Mouse (Mus musculus) liver, embryonic 15.5 days (tissue): ENCODE results near the gene Atp6v1d. TPM values are rescaled to one million over a fixed set of nuclear protein-coding genes. Genes with fewer than 3 reads are reported as not detected.

Experiments
- ATAC-seq: fragments of 200-750 bp; cut with Nextera tagmentation; 2 replicates; pipeline ENCODE4 v1.8.0; 2017; ENCODE audit warnings: moderate number of reproducible peaks, mild to moderate bottlenecking, moderate library complexity; ENCODE audit not compliant: insufficient read depth
- H3K27ac ChIP-seq: fragments of 300-500 bp; sonication (generic); replicated peaks from 2 replicates; pipeline ENCODE4 v1.5.1; 2015; ENCODE audit warnings: mild to moderate bottlenecking, inconsistent platforms
- H3K27me3 ChIP-seq: fragments of 300-500 bp; sonication (generic); 2 replicates; pipeline ENCODE4 v1.6.1; 2015; ENCODE audit warnings: mild to moderate bottlenecking, inconsistent platforms
- H3K36me3 ChIP-seq: fragments of 300-500 bp; sonication (generic); replicated peaks from 2 replicates; pipeline ENCODE4 v1.6.1; 2015; ENCODE audit warnings: moderate library complexity, mild to moderate bottlenecking, inconsistent platforms
- H3K4me1 ChIP-seq: fragments of 300-500 bp; sonication (generic); replicated peaks from 2 replicates; pipeline ENCODE4 v1.6.1; 2015; ENCODE audit warnings: inconsistent platforms
- H3K4me2 ChIP-seq: fragments of 300-500 bp; sonication (generic); 2 replicates; pipeline ENCODE4 v1.6.1; 2015; ENCODE audit warnings: moderate library complexity, mild to moderate bottlenecking, inconsistent platforms
- H3K4me3 ChIP-seq: fragments of 300-500 bp; sonication (generic); replicated peaks from 2 replicates; pipeline ENCODE4 v1.5.1; 2015; ENCODE audit warnings: mild to moderate bottlenecking, inconsistent platforms
- H3K9ac ChIP-seq: fragments of 300-500 bp; sonication (generic); 2 replicates; pipeline ENCODE4 v1.6.1; 2015; ENCODE audit warnings: moderate library complexity, mild to moderate bottlenecking, inconsistent platforms
- H3K9me3 ChIP-seq: fragments of 300-500 bp; sonication (generic); replicated peaks from 2 replicates; pipeline ENCODE4 v1.6.1; 2016; ENCODE audit warnings: inconsistent platforms
- WGBS: fragments of 180-500 bp; shearing (Covaris S2); methylation state at CpG from one replicate; pipeline ENCODE4 v1.1.7; 2015; ENCODE audit warnings: mixed read lengths; ENCODE audit not compliant: insufficient replicate concordance; 5-methylcytosine and 5-hydroxymethylcytosine counted together
- polyA plus RNA-seq: library from polyadenylated mRNA; unstranded; fragments of >200 nt; fragmentation: Nextera tagmentation; extraction: Ambion mirVana; gene quantifications from 2 replicates; pipeline ENCODE4 v1.2.1, GENCODE M21; 2015

Atp6v1d gene
- polyA plus RNA-seq, 1 experiment from 2014 or later: 23.8 TPM

GRCm38 (mm10) chr12:78874581-78874980 is 13.1 kb upstream of the Atp6v1d start:
- ATAC-seq: no peak
- H3K4me1 ChIP-seq: no peaks in the 10 kb centered on the region
- H3K4me3 ChIP-seq: no peak overlapping the region
- no peaks in the 10 kb centered on the region for H3K27me3 ChIP-seq
- H3K27ac ChIP-seq: no peak overlapping the region
- no peaks in the 10 kb centered on the region for H3K9me3 ChIP-seq
- peaks cover 70% of the 10 kb centered on the region for H3K36me3 ChIP-seq
- no peak overlapping the region for H3K4me2 ChIP-seq
- WGBS: 84% methylated on average over 3 of the region's 3 CpGs
- H3K9ac ChIP-seq: no peak overlapping the region

GRCm38 (mm10) chr12:78868115-78868514 is 6.7 kb upstream of the Atp6v1d start:
- H3K9me3 ChIP-seq: no peaks in the 10 kb centered on the region
- no peaks in the 10 kb centered on the region for H3K27me3 ChIP-seq
- no peak for ATAC-seq
- no peak overlapping the region for H3K9ac ChIP-seq
- peaks cover 16% of the 10 kb centered on the region for H3K4me1 ChIP-seq
- WGBS: 56% methylated on average over 1 of the region's 1 CpGs
- peaks cover 53% of the 10 kb centered on the region for H3K36me3 ChIP-seq
- H3K4me2 ChIP-seq: no peak overlapping the region
- no peak overlapping the region for H3K27ac ChIP-seq
- no peak overlapping the region for H3K4me3 ChIP-seq

- ATAC-seq: no peak
- H3K27me3 ChIP-seq: no peaks in the 10 kb centered on the region
- no peak overlapping the region for H3K4me3 ChIP-seq
- peak overlapping the region; percentile 66; the same call in 1 of the 2 replicates for H3K4me2 ChIP-seq
- H3K36me3 ChIP-seq: peaks cover 39% of the 10 kb centered on the region
- no peak overlapping the region for H3K27ac ChIP-seq
- no peak overlapping the region for H3K9ac ChIP-seq
- WGBS: 91% methylated on average over 1 of the region's 1 CpGs
- no peaks in the 10 kb centered on the region for H3K9me3 ChIP-seq
- H3K4me1 ChIP-seq: peaks cover 27% of the 10 kb centered on the region
Observed at GRCm38 (mm10) chr12:78865434-78865833, 4.0 kb upstream of the Atp6v1d start.

GRCm38 (mm10) chr12:78862254-78862730 is 854 bp upstream of the Atp6v1d start:
- Histone ChIP-seq H3K4me3 (peak overlapping the region; percentile 92), H3K4me2 (peak overlapping the region; percentile 81), H3K9ac (peak overlapping the region; percentile 87), H3K4me1 (peaks cover 41% of the 10 kb centered on the region), H3K27ac (peak overlapping the region; percentile 92), H3K9me3 (no peaks in the 10 kb centered on the region), H3K27me3 (no peaks in the 10 kb centered on the region), H3K36me3 (peaks cover 14% of the 10 kb centered on the region)
- WGBS: under 1% methylated on average over 22 of the region's 22 CpGs
- peak; percentile 33 for ATAC-seq

GRCm38 (mm10) chr12:78860921-78861495 is 430 bp downstream of the Atp6v1d start:
- no peak; the same call in 1 of the 2 replicates for ATAC-seq
- Histone ChIP-seq H3K27ac (peak overlapping the region; percentile 92), H3K9ac (peak overlapping the region; percentile 87), H3K4me2 (peak overlapping the region; percentile 81), H3K4me3 (peak overlapping the region; percentile 92), H3K27me3 (no peaks in the 10 kb centered on the region), H3K4me1 (peaks cover 41% of the 10 kb centered on the region), H3K9me3 (no peaks in the 10 kb centered on the region), H3K36me3 (peaks cover 16% of the 10 kb centered on the region)
- under 1% methylated on average over 30 of the region's 30 CpGs for WGBS

GRCm38 (mm10) chr12:78848246-78848645 is 13.2 kb downstream of the Atp6v1d start:
- Histone ChIP-seq H3K27ac (no peak overlapping the region), H3K9ac (no peak overlapping the region), H3K4me2 (no peak overlapping the region), H3K4me1 (no peaks in the 10 kb centered on the region), H3K36me3 (peaks cover 60% of the 10 kb centered on the region), H3K9me3 (no peaks in the 10 kb centered on the region), H3K27me3 (no peaks in the 10 kb centered on the region), H3K4me3 (no peak overlapping the region)
- no peak for ATAC-seq
- WGBS: 85% methylated on average over 4 of the region's 4 CpGs

- no peaks in the 10 kb centered on the region for H3K27me3 ChIP-seq
- no peak overlapping the region for H3K4me2 ChIP-seq
- peaks cover 67% of the 10 kb centered on the region for H3K36me3 ChIP-seq
- H3K4me1 ChIP-seq: no peaks in the 10 kb centered on the region
- no peak overlapping the region for H3K27ac ChIP-seq
- WGBS: 94% methylated on average over 1 of the region's 1 CpGs
- ATAC-seq: no peak
- H3K9me3 ChIP-seq: no peaks in the 10 kb centered on the region
- no peak overlapping the region for H3K4me3 ChIP-seq
- H3K9ac ChIP-seq: no peak overlapping the region
Observed at GRCm38 (mm10) chr12:78842429-78842828, 19.0 kb downstream of the Atp6v1d start.

- peaks cover 64% of the 10 kb centered on the region for H3K36me3 ChIP-seq
- no peaks in the 10 kb centered on the region for H3K9me3 ChIP-seq
- H3K27ac ChIP-seq: no peak overlapping the region
- no peak overlapping the region for H3K9ac ChIP-seq
- H3K4me1 ChIP-seq: no peaks in the 10 kb centered on the region
- no peak for ATAC-seq
- H3K4me3 ChIP-seq: no peak overlapping the region
- WGBS: 68% methylated on average over 4 of the region's 4 CpGs
- no peaks in the 10 kb centered on the region for H3K27me3 ChIP-seq
- H3K4me2 ChIP-seq: no peak overlapping the region
Observed at GRCm38 (mm10) chr12:78839906-78840305, 21.5 kb downstream of the Atp6v1d start.

- Histone ChIP-seq H3K4me3 (no peak overlapping the region), H3K4me1 (no peaks in the 10 kb centered on the region; the same call in 1 of the 2 replicates), H3K4me2 (no peak overlapping the region), H3K36me3 (peaks cover 30% of the 10 kb centered on the region), H3K27ac (no peak overlapping the region), H3K27me3 (no peaks in the 10 kb centered on the region), H3K9ac (no peak overlapping the region), H3K9me3 (no peaks in the 10 kb centered on the region)
- WGBS: 74% methylated on average over 2 of the region's 2 CpGs
- no peak for ATAC-seq
Observed at GRCm38 (mm10) chr12:78834496-78834895, 26.9 kb downstream of the Atp6v1d start.

- Histone ChIP-seq H3K27me3 (no peaks in the 10 kb centered on the region), H3K9me3 (no peaks in the 10 kb centered on the region), H3K4me2 (no peak overlapping the region), H3K4me3 (no peak overlapping the region), H3K4me1 (no peaks in the 10 kb centered on the region), H3K27ac (no peak overlapping the region), H3K9ac (no peak overlapping the region), H3K36me3 (0 out of 2 replicates have a peak, but pooled peaks cover 6% of the 10 kb centered on the region)
- ATAC-seq: no peak
Observed at GRCm38 (mm10) chr12:78814437-78814836, 47.0 kb downstream of the Atp6v1d start.

- no peak overlapping the region for H3K27ac ChIP-seq
- no peak overlapping the region for H3K4me3 ChIP-seq
- H3K4me1 ChIP-seq: no peaks in the 10 kb centered on the region
- H3K9ac ChIP-seq: no peak overlapping the region
- no peaks in the 10 kb centered on the region for H3K9me3 ChIP-seq
- H3K27me3 ChIP-seq: no peaks in the 10 kb centered on the region
- peaks cover 8% of the 10 kb centered on the region for H3K36me3 ChIP-seq
- no peak overlapping the region for H3K4me2 ChIP-seq
- ATAC-seq: no peak
Observed at GRCm38 (mm10) chr12:78801836-78802235, 59.6 kb downstream of the Atp6v1d start.

- no peak for ATAC-seq
- Histone ChIP-seq H3K36me3 (peaks cover 8% of the 10 kb centered on the region), H3K4me3 (no peak overlapping the region), H3K4me2 (no peak overlapping the region), H3K4me1 (no peaks in the 10 kb centered on the region), H3K9ac (no peak overlapping the region), H3K27me3 (no peaks in the 10 kb centered on the region), H3K27ac (no peak overlapping the region), H3K9me3 (no peaks in the 10 kb centered on the region)
- WGBS: 69% methylated on average over 3 of the region's 3 CpGs
Observed at GRCm38 (mm10) chr12:78800036-78800435, 61.4 kb downstream of the Atp6v1d start.
